Mouse (Mus musculus) hindbrain, embryonic 10.5 days (tissue): ENCODE results near the gene Lyrm7. TPM values are rescaled to one million over a fixed set of nuclear protein-coding genes. Genes with fewer than 3 reads are reported as not detected.

Experiments
- DNase-seq: peaks from one replicate; pipeline ENCODE4 v3.0.0-alpha.2; 2017; ENCODE audit warnings: low spot score
- H3K27ac ChIP-seq: fragments of 300-500 bp; sonication (generic); 2 replicates; pipeline ENCODE4 v1.5.1; 2016; ENCODE audit warnings: mild to moderate bottlenecking, moderate library complexity
- H3K27me3 ChIP-seq: fragments of 300-500 bp; sonication (generic); 2 replicates; pipeline ENCODE4 v1.6.1; 2016; ENCODE audit warnings: mild to moderate bottlenecking; ENCODE audit not compliant: poor library complexity, insufficient read depth, severe bottlenecking
- H3K36me3 ChIP-seq: fragments of 300-500 bp; sonication (generic); 2 replicates; pipeline ENCODE4 v1.6.1; 2016; ENCODE audit warnings: mild to moderate bottlenecking, moderate library complexity
- H3K4me1 ChIP-seq: fragments of 300-500 bp; sonication (generic); replicated peaks from 2 replicates; pipeline ENCODE4 v1.6.1; 2016; ENCODE audit warnings: mild to moderate bottlenecking
- H3K4me3 ChIP-seq: fragments of 300-500 bp; sonication (generic); 2 replicates; pipeline ENCODE4 v1.5.1; 2016; ENCODE audit warnings: mild to moderate bottlenecking, moderate library complexity
- H3K9me3 ChIP-seq: fragments of 300-500 bp; sonication (generic); 2 replicates; pipeline ENCODE4 v1.6.1; 2016; ENCODE audit warnings: mild to moderate bottlenecking, moderate library complexity
- WGBS: fragments of 180-500 bp; shearing (Covaris S2); methylation state at CpG from one replicate; pipeline ENCODE4 v1.1.7; 2016; 5-methylcytosine and 5-hydroxymethylcytosine counted together
- polyA plus RNA-seq: library from polyadenylated mRNA; unstranded; fragments of >200 nt; fragmentation: Nextera tagmentation; extraction: Ambion mirVana; gene quantifications from 2 replicates; pipeline ENCODE4 v1.2.1, GENCODE M21; 2016

Lyrm7 gene
- polyA plus RNA-seq, 1 experiment from 2014 or later: 5.2 TPM

DNA sequence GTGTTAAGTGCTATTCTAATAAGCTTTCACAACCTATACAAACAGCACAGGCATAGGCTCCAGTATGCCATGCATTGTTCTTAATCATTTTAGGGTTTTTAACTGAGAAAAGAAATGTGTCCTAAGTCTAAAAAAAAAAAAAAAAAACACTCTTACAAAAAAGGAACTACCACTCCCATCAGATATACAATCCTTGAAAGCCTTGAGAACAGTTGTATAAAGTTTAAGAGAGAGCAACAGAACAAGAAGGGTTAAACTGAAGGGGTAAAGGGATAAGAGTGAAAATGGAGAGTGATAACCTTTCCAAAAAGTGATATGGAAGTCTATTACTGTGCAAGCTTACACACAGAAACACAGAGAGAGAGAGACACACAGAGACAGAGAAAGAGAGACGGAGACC, 80.8 kb downstream of the Lyrm7 start:
- no peaks in the 10 kb centered on the region for H3K9me3 ChIP-seq
- peaks cover 24% of the 10 kb centered on the region for H3K36me3 ChIP-seq
- no peak overlapping the region for H3K4me3 ChIP-seq
- H3K27me3 ChIP-seq: no peaks in the 10 kb centered on the region
- no peak overlapping the region for H3K27ac ChIP-seq
- H3K4me1 ChIP-seq: peaks cover 44% of the 10 kb centered on the region
- no peak for DNase-seq
- 89% methylated on average over 1 of the region's 1 CpGs for WGBS

DNA sequence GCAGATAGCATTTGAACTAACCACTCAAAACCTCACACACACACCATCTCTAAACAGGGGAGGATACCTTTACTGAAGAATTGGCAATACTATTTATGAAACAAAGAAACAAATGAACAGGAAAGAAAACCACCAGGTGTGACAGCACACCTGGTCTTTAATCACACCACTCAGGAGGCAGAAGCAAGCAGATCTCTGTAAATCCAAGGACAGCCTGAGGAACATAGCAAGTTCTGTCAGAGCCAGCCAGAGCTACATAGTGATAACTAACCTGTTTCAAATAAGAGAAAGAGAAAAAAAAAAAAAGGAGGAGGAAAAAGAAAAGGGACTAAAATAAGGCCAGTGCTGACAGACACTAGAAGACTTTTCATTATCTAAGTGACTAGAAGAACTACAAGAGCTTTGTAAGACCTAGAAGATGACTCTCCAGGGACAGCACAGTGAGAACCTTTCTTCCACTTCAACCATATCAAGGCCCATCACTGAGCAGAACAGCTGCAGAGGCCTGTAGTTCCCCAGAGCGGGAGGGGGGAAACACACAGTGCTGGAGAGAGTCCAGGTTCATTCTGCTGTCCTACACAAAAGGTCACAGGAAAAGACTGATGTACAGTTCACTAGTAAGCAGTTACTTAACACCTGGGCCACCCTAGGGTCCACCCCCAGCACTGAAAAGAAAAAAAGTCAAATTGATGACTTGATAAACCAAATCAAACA, 82.4 kb downstream of the Lyrm7 start:
- Histone ChIP-seq H3K36me3 (peaks cover 21% of the 10 kb centered on the region), H3K4me3 (no peak overlapping the region), H3K4me1 (peaks cover 33% of the 10 kb centered on the region), H3K27ac (no peak overlapping the region), H3K9me3 (no peaks in the 10 kb centered on the region), H3K27me3 (no peaks in the 10 kb centered on the region)
- 77% methylated on average over 1 of the region's 1 CpGs for WGBS
- DNase-seq: no peak

- no peak overlapping the region for H3K4me3 ChIP-seq
- DNase-seq: no peak
- WGBS: 81% methylated on average over 6 of the region's 6 CpGs
Measured at GRCm38 (mm10) chr11:54777387-54778130, 83.2 kb downstream of the Lyrm7 start.

More at GRCm38 (mm10) chr11:54777387-54778130, 83.2 kb downstream of the Lyrm7 start:
- H3K36me3 ChIP-seq: peaks cover 21% of the 10 kb centered on the region
- H3K27me3 ChIP-seq: no peaks in the 10 kb centered on the region
- no peaks in the 10 kb centered on the region for H3K9me3 ChIP-seq
- no peak overlapping the region for H3K27ac ChIP-seq
- peaks cover 28% of the 10 kb centered on the region for H3K4me1 ChIP-seq

Other genes starting within 250 kb of the Lyrm7 start
- gene Cdc42se2, start 73.2 kb downstream of the Lyrm7 start, polyA plus RNA-seq: 212 and 247 TPM in 2 replicates
- 626 and 627 TPM in 2 replicates for gene Hint1, start 5.5 kb upstream of the Lyrm7 start, polyA plus RNA-seq
- gene Gpx3, start 41.5 kb upstream of the Lyrm7 start, polyA plus RNA-seq: 108 and 121 TPM in 2 replicates
- 14.2 and 14.7 TPM in 2 replicates for gene Tnip1, start 102.0 kb upstream of the Lyrm7 start, polyA plus RNA-seq
- gene Anxa6, start 172.5 kb upstream of the Lyrm7 start, polyA plus RNA-seq: 61.0 and 68.8 TPM in 2 replicates
- gene Ccdc69, start 217.2 kb upstream of the Lyrm7 start, polyA plus RNA-seq: 0.25 and 0.56 TPM in 2 replicates
- gene Gm2a, start 237.2 kb upstream of the Lyrm7 start, polyA plus RNA-seq: 10.7 and 13.0 TPM in 2 replicates